8 mouse cellular contexts compared by ENCODE assay signal in genomic region chr11:43385055-43385649, GRCm38 (mm10). TPM values are rescaled to one million over a fixed set of nuclear protein-coding genes. Genes with fewer than 3 reads are reported as not detected.
DNase-seq lines count a peak whose midpoint lies in the region; ATAC-seq lines count a peak whose summit lies in the region.

No protein-coding gene starts in this region.

- no peaks in the 10 kb centered on the region for H3K36me3 ChIP-seq in hindbrain, embryonic 13.5 days

- peaks cover 15% of the 10 kb centered on the region for H3K4me1 ChIP-seq in hindbrain, embryonic 13.5 days (replicated peaks)

- H3K27ac ChIP-seq in hindbrain, embryonic 13.5 days: peak overlapping the region; percentile 73

- H3K4me2 ChIP-seq in hindbrain, embryonic 13.5 days: peak overlapping the region; percentile 66

- H3K4me3 ChIP-seq in hindbrain, embryonic 13.5 days: peak overlapping the region; percentile 36

- peak; percentile 88 for ATAC-seq in hindbrain, embryonic 13.5 days (ENCODE audit: low FRiP score)

- peak overlapping the region; percentile 63 for H3K9ac ChIP-seq in hindbrain, embryonic 13.5 days

- H3K27me3 ChIP-seq in hindbrain, embryonic 13.5 days: 0 out of 2 replicates have a peak, but pooled peaks cover 11% of the 10 kb centered on the region

- 2% methylated on average over 18 of the region's 18 CpGs for WGBS in hindbrain, embryonic 13.5 days

- H3K9me3 ChIP-seq in hindbrain, embryonic 13.5 days: no peaks in the 10 kb centered on the region

- peak; percentile 81 for DNase-seq in Muller cell, postnatal 12 days (ENCODE audit: inconsistent ontology term)
- peak; percentile 55 to 56 for DNase-seq in cerebellum, postnatal 10 days
- peak; percentile 10 to 19 for DNase-seq in frontal cortex, postnatal 25 days (ENCODE audit: low spot score in 2 of 2)
- DNase-seq in layer of hippocampus, postnatal 25 days (ENCODE audit: extremely low spot score in 1 of 2, low spot score in 1 of 2): peak; percentile 13 to 15
- DNase-seq in lung, postnatal 10 days: peak; percentile 78
- DNase-seq in ovary, adult 18-20 months (ENCODE audit: low spot score): peak; percentile 19
- DNase-seq in thymus, postnatal 36 days: peak; percentile 20 to 27

RNA-seq across cellular contexts. Expression of gene Pttg1, which starts 40.9 kb away (rescaled TPM):
- 51.3 and 56.9 TPM in 2 replicates for polyA plus RNA-seq in hindbrain, embryonic 13.5 days (2015; fragmentation: Nextera tagmentation; extraction: Ambion mirVana)
- total RNA-seq in layer of hippocampus, postnatal 25 days (2021): 10 to 100 TPM; 26.6 to 28.0 TPM

RNA-seq across cellular contexts. Expression of gene Slu7, which starts 48.4 kb away (rescaled TPM):
- polyA plus RNA-seq in hindbrain, embryonic 13.5 days (2015; fragmentation: Nextera tagmentation; extraction: Ambion mirVana): 71.0 and 71.5 TPM in 2 replicates
- 10 to 100 TPM; 50.0 to 52.5 TPM for total RNA-seq in layer of hippocampus, postnatal 25 days (2021)

Comparison
In these comparisons a context has a peak if more than half of its experiments do, and no peak if none do; other contexts are left out.
1. Peak in every context shown above with its lines: DNase-seq, ATAC-seq, H3K4me3 ChIP-seq and H3K27ac ChIP-seq.
2. DNase-seq: peak in every context shown above with its lines; median percentile 81 in Muller cell, postnatal 12 days; 78 in lung, postnatal 10 days; 56 in cerebellum, postnatal 10 days; 24 in thymus, postnatal 36 days; 19 in ovary, adult 18-20 months; 14 in frontal cortex, postnatal 25 days; 14 in layer of hippocampus, postnatal 25 days.